Mouse (Mus musculus) stomach, postnatal 0 days (tissue): Measurements from ENCODE around the gene Mrpl20.

Experiments
- CTCF ChIP-seq: IDR thresholded peaks from 2 replicates; pipeline ENCODE4 v1.5.1; 2016; ENCODE audit warnings: antibody characterized with exemption, low read depth, mild to moderate bottlenecking, moderate library complexity
- EP300 ChIP-seq: optimal IDR thresholded peaks from 2 replicates; pipeline ENCODE3; 2016; ENCODE audit warnings: antibody characterized with exemption

DNA sequence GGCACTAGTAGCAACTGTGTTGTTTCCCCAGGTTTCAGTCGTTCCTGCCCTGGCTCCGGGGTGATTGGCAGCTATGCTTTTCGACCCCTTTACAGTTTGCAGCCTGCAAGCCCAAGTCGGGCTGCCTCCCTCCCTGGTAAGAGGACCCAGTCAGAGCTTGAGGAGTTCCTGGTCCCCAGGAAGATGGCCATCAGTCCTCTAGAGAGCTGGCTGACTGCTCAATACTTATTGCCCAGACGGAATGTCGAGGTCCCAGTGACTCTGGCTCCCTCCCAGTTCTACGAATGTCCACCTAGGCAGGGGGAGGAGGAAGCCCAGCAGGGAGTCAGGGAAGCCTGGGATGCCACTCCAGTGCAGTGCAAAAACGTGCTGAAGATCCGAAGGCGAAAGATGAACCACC lies 29.6 kb downstream of the Mrpl20 start:
- TF ChIP-seq CTCF (no peak), EP300 (no peak)
